Mouse (Mus musculus) lung, postnatal 4 days (tissue): ENCODE results near the gene Gm4767.
"Not testable (repeated sequence)": the region's sequence is repeated elsewhere in the genome, so short reads cannot be mapped to it uniquely, and the experiment has no call there.

Source experiments
- DNase-seq, 2 experiments: peaks; one replicate each; pipeline ENCODE4 v3.0.0; 2021

Gm4767 gene

GRCm38 (mm10) chr10:81811899-81812298, at the start of gene Gm4767:
Gene Gm4767 (plus strand): TSS chr10:81812186.
- peak; percentile 3 to 15 for DNase-seq

DNA sequence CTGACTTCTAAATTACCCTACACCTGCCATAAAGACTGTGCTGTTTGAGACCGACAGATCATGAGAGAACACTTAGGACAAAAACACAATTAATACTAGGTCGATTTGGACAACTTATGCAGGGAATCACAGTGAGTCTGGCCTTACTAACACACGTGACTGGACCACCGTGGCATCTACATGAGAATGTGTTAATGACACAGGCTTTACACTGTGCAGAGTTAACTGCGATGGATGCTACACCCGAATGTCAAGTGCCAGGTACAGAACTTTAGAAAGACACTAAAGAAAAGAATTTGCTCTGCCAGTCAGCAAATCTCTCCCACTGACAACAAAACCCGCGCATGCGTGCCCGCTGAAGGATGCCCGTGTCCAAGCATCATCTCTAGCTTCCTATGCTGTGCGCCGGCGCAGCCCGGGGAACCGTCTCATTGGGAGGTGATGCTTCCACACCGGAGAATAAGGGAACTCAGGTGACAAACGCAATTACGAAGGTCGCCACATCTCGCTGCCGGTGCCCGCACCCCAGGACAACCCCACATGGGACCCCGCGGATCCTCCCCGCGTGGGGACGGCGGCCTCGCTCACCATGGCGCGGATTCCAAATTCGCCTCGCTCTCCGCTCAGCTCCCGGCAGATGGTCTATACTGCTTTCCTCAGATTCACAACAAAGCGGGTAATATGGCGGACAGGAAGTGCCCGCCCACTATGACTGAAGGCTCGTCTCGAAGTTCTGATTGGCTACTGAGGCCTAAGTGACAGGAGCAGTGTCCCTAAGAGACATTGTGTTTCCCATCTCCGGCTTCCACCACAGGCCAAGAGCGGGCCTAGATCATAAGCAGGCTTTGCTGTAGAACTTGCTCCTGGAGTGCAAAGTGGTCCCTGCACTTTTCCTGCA, 41.2 kb upstream of the Gm4767 start, which contains the start of gene Gm3055:
TSS of gene Gm3055 (minus strand) at position 656 of the 898 bp plus-strand sequence.
- not testable (repeated sequence) for DNase-seq

- DNase-seq: not testable (repeated sequence)
Measured at GRCm38 (mm10) chr10:81771404-81771777, 40.6 kb upstream of the Gm4767 start.

DNA sequence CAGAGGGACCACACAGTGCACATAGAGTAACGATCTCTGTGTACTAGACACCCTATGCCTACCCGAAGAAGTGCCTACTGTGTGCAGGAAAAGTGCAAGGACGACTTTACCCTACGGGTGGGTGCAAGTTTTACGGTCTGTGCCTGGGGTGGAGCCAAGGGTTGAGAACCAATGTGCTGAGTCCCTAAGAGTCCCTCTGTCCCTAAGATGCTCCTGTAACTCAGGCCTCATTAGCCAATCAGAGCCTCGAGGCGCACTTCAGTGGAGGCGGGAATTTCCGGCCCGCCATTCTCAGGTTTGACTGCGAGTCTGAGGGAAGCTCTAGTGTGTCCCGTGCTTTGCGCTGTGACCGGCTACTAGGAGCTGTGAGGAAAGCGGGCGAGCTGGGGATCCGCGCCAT, 34.2 kb downstream of the Gm4767 start:
- DNase-seq: not testable (repeated sequence)

GRCm38 (mm10) chr10:81863409-81864407, 51.7 kb downstream of the Gm4767 start, which contains the start of gene Gm32687:
Gene Gm32687 (plus strand): TSS chr10:81863934.
- DNase-seq: peak; percentile 3 to 17
